Mouse (Mus musculus): ENCODE data around the gene Phf7. TPM values are rescaled to one million over a fixed set of nuclear protein-coding genes. Genes with fewer than 3 reads are reported as not detected.

Gene Phf7
- 8.9 and 9.0 TPM in 2 replicates for polyA plus RNA-seq (2012; rRNA removed)

- peak; percentile 97 for DNase-seq (ENCODE audit: low spot score)
These were observed at the start of gene Phf7, which contains the start of gene Bap1 for GRCm38 (mm10) chr14:31251084-31251604. Gene Phf7, minus strand, starts transcription at chr14:31251317. Gene Bap1, plus strand, starts transcription at chr14:31251450.

GRCm38 (mm10) chr14:31285728-31286127, 34.6 kb upstream of the Phf7 start:
- no peak for DNase-seq (ENCODE audit: low spot score)

GRCm38 (mm10) chr14:31272164-31272563, 21.0 kb upstream of the Phf7 start:
- DNase-seq (ENCODE audit: low spot score) = peak; percentile 49

GRCm38 (mm10) chr14:31271121-31271520, 20.0 kb upstream of the Phf7 start:
- DNase-seq (ENCODE audit: low spot score) = no peak

GRCm38 (mm10) chr14:31269456-31270100, 18.5 kb upstream of the Phf7 start:
- no peak for DNase-seq (ENCODE audit: low spot score)

- no peak for DNase-seq (ENCODE audit: low spot score)
These were observed 17.3 kb upstream of the Phf7 start for GRCm38 (mm10) chr14:31268301-31269001.

GRCm38 (mm10) chr14:31267649-31268048, 16.5 kb upstream of the Phf7 start:
- no peak for DNase-seq (ENCODE audit: low spot score)

- DNase-seq (ENCODE audit: low spot score) = no peak
These were observed 9.8 kb upstream of the Phf7 start for GRCm38 (mm10) chr14:31260932-31261331.

- DNase-seq (ENCODE audit: low spot score) = no peak
These were observed 9.3 kb upstream of the Phf7 start for GRCm38 (mm10) chr14:31260374-31260773.

GRCm38 (mm10) chr14:31258476-31259050, 7.4 kb upstream of the Phf7 start:
- no peak for DNase-seq (ENCODE audit: low spot score)

GRCm38 (mm10) chr14:31252091-31252490, 974 bp upstream of the Phf7 start:
- no peak for DNase-seq (ENCODE audit: low spot score)

GRCm38 (mm10) chr14:31251626-31252025, 509 bp upstream of the Phf7 start:
- DNase-seq (ENCODE audit: low spot score) = no peak

- no peak for DNase-seq (ENCODE audit: low spot score)
These were observed 664 bp downstream of the Phf7 start for GRCm38 (mm10) chr14:31250222-31251083.

GRCm38 (mm10) chr14:31248396-31248795, 2.7 kb downstream of the Phf7 start:
- no peak for DNase-seq (ENCODE audit: low spot score)

- no peak for DNase-seq (ENCODE audit: low spot score)
These were observed 5.2 kb downstream of the Phf7 start for GRCm38 (mm10) chr14:31245946-31246345.

- DNase-seq (ENCODE audit: low spot score) = no peak
These were observed 6.3 kb downstream of the Phf7 start for GRCm38 (mm10) chr14:31244777-31245176.

GRCm38 (mm10) chr14:31240528-31240927, 10.6 kb downstream of the Phf7 start:
- DNase-seq (ENCODE audit: low spot score) = no peak

- DNase-seq (ENCODE audit: low spot score) = no peak
These were observed 13.8 kb downstream of the Phf7 start for GRCm38 (mm10) chr14:31237101-31237882.

GRCm38 (mm10) chr14:31233996-31234591, 17.0 kb downstream of the Phf7 start:
- DNase-seq (ENCODE audit: low spot score) = no peak

All from urinary bladder, adult 2 months (tissue).